Mouse (Mus musculus): ENCODE data around the gene Prox1.

Gene Prox1

GRCm38 (mm10) chr1:190173596-190173995 is 3.1 kb upstream of the Prox1 start:
- in situ Hi-C loops (cut with MboI, MseI), result no loop called here

- in situ Hi-C loops (cut with MboI, MseI), result no loop called here
These were observed 2.5 kb upstream of the Prox1 start for GRCm38 (mm10) chr1:190172979-190173461.

- in situ Hi-C loops (cut with MboI, MseI), result no loop called here
These were observed 1.9 kb upstream of the Prox1 start for GRCm38 (mm10) chr1:190172311-190172978.

- in situ Hi-C loops (cut with MboI, MseI), result no loop called here
These were observed 1.2 kb upstream of the Prox1 start for GRCm38 (mm10) chr1:190171750-190172149.

DNA sequence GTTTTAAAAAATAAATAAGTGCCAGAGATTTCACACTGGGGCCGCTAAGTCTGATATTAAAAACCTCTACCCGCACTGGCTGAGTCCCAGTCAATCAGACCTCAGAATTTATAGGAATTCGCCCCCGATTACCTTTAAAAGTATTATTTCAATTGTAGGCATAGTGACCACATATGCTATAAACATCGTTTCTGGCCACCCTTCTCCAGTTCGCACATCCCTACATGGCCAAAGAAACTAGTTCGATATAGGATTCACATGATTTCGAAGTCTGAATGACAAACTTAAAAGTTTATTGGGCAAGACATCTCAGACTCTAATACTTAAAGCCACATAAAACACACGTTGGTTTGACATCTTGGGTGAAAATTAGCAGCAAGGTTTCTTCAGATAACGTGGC is 827 bp upstream of the Prox1 start:
- in situ Hi-C loops (cut with MboI, MseI), result no loop called here

DNA sequence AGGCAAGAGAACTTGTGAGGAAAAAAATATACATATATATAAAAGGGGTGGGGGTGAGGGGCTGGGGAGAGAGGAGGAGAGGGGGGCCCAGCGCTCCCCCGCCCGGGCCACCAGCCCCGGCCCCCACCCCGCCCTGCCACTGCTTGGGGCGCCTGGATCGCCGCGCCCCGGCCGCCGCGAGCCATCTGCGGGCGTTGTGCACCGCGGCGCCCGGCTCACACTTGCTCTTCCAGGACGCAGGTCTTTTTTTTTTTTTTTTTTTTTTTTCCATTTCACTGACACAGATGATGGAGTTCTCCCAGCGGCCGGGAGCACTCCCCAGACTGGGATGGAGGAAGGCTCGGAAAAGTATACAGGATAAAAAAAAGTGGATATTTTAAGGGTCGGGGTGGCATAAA is 304 bp upstream of the Prox1 start:
- in situ Hi-C loops (cut with MboI, MseI), result no loop called here

- in situ Hi-C loops (cut with MboI, MseI), result no loop called here
These were observed 1.5 kb downstream of the Prox1 start for GRCm38 (mm10) chr1:190168761-190169671.

DNA sequence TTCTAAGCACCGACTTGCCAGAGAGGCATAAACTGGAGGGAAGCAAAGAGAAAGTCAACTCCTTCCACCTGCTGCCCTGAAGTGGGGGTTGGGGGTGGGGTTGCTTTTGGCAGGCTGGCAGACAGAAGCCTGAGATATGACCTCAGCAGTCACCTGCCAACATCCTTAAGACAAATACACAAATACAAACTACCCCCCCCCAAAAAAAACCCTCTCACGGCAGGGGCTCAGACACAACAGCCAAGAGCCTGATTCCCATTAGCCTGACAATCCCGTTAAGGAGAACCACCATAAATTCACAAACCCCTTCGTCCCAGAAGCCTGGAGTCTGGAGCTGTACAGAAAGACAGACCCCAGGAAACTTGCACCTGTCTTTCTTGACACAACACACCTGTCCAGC is 2.4 kb downstream of the Prox1 start:
- in situ Hi-C loops (cut with MboI, MseI), result no loop called here

GRCm38 (mm10) chr1:190167609-190168008 is 2.9 kb downstream of the Prox1 start:
- in situ Hi-C loops (cut with MboI, MseI), result no loop called here

DNA sequence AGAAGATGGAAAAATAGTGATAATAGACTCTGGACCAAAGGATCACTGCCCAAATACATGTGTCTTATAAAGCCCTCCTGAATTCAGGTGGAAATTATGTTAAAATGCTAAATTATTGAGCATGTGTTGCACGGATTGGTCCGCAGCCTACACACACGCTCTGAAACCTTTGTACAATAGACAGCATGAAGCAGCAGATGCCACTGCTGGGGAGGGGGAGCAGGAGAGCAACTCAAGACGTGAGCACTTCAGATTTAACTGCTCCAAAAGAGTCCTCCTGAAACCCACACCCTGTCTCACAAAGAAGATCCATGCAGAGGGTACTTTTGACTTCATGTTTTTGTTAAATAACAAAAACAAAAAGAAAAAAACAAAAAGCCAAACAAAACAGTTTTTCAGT is 5.0 kb downstream of the Prox1 start:
- in situ Hi-C loops (cut with MboI, MseI), result no loop called here

DNA sequence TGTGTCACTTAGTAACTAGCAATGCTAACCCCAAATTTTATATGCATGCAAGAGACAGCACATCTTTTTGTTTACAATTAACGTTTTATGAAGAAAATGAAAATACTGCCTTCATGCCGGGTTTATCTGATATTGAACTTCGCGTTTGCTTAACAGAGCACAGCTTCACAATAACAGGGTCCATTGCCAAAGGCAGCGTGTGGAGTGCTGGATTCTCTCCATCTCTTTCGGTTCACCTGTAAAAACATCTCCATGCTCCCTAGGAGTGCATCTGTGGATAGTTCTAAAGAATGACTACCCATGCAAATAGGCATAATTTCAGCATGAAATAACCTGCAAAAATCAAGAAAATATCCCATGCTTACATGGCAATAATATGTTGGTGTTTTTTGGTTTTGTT is 7.0 kb downstream of the Prox1 start:
- in situ Hi-C loops (cut with MboI, MseI), result no loop called here

GRCm38 (mm10) chr1:190161708-190162465 is 8.6 kb downstream of the Prox1 start:
- in situ Hi-C loops (cut with MboI, MseI), result no loop called here

GRCm38 (mm10) chr1:190161288-190161687 is 9.2 kb downstream of the Prox1 start:
- in situ Hi-C loops (cut with MboI, MseI), result no loop called here

DNA sequence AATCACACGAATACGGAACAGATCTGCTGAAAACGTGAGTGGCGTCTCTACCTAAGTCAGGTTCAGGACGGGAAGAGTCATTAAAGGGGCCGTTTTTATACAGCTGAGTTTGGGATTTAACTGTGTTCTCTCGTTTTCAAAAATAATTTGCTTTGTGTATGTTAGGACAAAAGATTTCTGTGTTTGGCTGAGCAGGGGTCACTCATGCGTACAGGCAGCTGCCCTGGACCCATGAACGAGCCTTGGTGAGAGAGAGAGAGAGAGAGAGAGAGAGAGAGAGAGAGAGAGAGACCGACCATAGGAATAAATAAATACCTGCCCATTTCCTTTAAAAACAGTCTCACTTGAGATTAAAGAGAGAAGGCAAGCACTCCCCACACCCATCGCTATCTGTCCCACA is 11.1 kb downstream of the Prox1 start:
- in situ Hi-C loops (cut with MboI, MseI), result no loop called here

DNA sequence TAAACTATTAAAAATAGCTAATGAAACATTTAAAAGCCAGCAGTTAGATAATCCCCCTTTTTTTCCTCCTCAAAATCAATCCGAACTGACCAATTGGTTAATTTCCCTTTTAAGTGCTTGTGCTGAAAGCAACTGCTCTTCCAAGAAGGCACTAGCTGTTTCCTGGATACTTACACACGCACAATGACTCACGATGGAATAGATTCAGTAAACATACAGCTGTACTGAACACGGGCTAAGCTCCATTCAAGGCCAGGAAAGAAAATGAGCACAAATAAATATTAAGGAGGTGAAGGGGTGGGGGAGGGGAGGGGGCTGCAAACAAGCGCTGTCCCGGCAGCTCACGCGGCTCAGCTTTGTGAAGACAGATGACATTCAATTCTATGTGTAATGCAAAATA is 14.8 kb downstream of the Prox1 start:
- in situ Hi-C loops (cut with MboI, MseI), result no loop called here

GRCm38 (mm10) chr1:190155021-190155420 is 15.5 kb downstream of the Prox1 start:
- in situ Hi-C loops (cut with MboI, MseI), result no loop called here

DNA sequence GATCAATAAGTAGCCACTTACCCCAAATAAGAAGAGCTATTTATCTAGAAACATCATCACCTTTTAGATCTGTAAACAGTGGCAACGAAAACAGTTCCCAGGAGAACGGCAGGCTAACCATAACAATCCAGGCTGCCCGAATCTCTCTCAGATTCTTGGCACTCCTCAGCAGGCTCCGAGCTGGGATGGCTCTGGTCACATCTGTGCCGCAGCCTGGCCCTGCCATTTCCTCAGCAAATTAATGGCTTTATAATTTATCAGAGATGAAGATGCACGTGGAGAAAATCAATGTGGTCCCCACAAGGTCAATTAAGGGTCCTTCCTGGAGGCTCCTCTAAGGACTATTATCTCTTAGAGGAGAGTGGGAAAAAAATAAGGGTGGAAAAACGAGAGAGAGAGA is 16.2 kb downstream of the Prox1 start:
- in situ Hi-C loops (cut with MboI, MseI), result no loop called here

GRCm38 (mm10) chr1:190152603-190153002 is 17.9 kb downstream of the Prox1 start:
- in situ Hi-C loops (cut with MboI, MseI), result no loop called here

DNA sequence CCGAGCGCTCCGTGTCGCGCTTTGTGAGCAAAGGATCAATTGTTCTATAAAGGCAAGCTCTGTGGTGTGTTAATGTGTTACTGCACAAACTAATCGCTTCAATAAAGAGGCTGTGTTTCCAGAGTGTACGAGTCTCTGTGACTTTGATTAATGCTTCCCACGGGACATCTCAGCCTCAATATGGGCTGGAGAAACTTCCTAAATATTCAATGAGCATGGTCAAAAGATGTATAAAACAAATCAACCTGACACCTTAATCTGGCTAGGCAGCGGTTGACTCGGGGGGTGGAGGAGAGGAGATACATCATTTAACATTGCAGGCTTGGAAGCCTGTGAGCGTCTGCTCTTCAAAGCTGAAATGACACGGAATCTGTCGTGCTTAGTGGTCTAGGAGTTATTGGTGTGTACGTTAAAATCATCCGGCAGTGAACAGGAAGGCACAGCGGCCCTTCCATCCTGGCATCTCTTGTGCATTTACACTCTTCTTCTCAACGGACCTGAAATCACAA is 21.2 kb downstream of the Prox1 start:
- in situ Hi-C loops (cut with MboI, MseI), result no loop called here

- in situ Hi-C loops (cut with MboI, MseI), result no loop called here
These were observed 21.8 kb downstream of the Prox1 start for GRCm38 (mm10) chr1:190148661-190149232.

DNA sequence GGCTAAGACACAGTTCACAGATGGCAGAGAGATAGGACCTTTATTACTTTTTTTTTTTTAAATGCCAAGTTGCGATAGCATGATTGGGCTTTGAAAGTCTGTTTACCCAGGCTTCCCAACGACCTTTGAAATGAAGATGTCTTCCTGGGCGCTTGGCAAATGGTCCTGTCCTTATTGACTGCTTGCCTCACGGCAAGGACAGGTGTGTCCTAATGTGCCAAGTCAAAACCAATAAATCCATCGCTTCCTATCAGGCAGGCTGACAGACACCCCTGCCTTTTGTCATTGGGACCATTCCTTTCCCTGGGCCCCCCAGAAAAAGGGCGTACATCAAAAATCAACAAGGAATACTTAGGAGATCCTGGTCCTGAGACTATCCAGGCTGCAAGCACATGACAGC is 22.7 kb downstream of the Prox1 start:
- in situ Hi-C loops (cut with MboI, MseI), result no loop called here

DNA sequence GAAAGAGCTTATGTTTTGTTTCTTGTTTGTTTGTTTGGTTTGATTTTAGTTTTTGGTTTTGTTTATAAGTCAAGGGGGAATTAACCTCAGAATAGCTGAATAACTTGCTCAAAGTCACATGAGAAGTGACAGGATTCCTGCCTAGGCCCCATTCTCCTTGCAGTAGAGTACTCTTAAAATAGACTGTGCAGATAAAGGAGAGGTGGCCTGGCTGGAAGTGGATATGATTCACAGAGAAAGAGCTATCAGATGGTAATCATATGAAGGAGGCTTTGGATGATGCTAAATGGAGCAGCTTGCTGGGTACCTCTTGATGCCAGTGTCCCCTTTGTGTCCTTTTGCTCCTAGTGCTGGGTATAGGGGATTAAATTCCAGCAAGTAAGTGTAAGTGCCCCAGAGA is 26.1 kb downstream of the Prox1 start:
- in situ Hi-C loops (cut with MboI, MseI), result no loop called here

Data from T-helper 17 cell (primary cell).